Mouse (Mus musculus): ENCODE results near the gene Lpar2. TPM values are rescaled to one million over a fixed set of nuclear protein-coding genes. Genes with fewer than 3 reads are reported as not detected.

The Lpar2 gene
- polyA plus RNA-seq (2014; fragmentation: Nextera tagmentation; extraction: Ambion mirVana) = 1.6 and 1.7 TPM in 2 replicates

DNA sequence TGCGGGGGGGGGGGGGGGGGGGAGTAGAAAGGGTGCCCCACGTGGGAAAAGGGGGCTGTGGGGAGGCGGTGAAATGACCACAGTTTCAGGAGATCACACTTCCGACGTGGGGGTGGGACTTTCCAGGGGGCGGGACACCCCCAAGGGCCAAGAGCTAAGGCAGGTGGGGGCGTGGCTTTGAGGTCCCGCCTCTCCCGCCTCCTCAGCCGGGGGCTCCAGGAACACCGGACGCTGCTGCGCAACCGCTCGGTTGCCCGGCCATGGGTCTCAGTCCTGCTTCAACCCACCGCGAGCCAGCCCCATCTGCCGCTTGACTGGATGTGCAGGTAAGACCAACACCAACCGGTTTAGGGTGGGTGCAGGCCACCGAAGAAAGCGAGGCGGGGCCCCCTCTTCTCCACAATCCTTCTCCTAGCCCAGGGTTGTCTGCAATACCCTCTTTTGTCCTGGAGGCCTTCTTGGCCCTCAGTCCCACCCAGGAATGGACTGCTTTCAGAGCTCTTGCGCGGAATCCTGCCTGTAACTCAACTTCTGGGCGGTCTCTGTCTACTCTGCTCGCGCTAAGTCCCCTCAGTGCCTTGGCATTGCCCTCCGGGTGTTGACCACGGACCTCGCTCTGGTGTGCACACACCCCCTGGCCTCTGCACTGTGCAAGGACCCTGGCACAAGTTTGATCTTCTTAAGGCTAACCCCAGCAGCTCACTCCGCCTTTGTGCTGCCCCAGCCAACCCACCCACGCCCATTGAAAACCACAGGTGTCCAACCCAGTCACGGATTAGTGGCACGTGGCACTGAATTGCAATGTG is at the start of gene Lpar2:
Lpar2 (plus strand) TSS at position 44 of the 806 bp plus-strand sequence.
- Histone ChIP-seq H3K9ac (ENCODE audit: low read depth, low read length) (peak within 1 kb of the TSS; percentile 69), H3K4me1 (ENCODE audit: control insufficient read depth, insufficient read depth, low read length) (peaks cover 16% of the 10 kb centered on the region), H3K9me3 (ENCODE audit: control insufficient read depth, low read length) (no peaks in the 10 kb centered on the region), H3K36me3 (ENCODE audit: control insufficient read depth, insufficient read depth, low read length) (peaks cover 17% of the 10 kb centered on the region; the same call in 1 of the 2 replicates), H3K27me3 (ENCODE audit: control insufficient read depth, insufficient read depth, low read length) (no peaks in the 10 kb centered on the region), H3K4me3 (ENCODE audit: low read length) (peak within 1 kb of the TSS; percentile 64), H3K27ac (ENCODE audit: low read depth, low read length) (peak within 1 kb of the TSS; percentile 86), H3K4me2 (replicated peaks; ENCODE audit: low read depth, low read length) (peak within 1 kb of the TSS; percentile 81)
- peak; percentile 87 for ATAC-seq (ENCODE audit: low FRiP score, low TSS enrichment)
- WGBS = 1% methylated on average over 29 of the region's 35 CpGs

DNA sequence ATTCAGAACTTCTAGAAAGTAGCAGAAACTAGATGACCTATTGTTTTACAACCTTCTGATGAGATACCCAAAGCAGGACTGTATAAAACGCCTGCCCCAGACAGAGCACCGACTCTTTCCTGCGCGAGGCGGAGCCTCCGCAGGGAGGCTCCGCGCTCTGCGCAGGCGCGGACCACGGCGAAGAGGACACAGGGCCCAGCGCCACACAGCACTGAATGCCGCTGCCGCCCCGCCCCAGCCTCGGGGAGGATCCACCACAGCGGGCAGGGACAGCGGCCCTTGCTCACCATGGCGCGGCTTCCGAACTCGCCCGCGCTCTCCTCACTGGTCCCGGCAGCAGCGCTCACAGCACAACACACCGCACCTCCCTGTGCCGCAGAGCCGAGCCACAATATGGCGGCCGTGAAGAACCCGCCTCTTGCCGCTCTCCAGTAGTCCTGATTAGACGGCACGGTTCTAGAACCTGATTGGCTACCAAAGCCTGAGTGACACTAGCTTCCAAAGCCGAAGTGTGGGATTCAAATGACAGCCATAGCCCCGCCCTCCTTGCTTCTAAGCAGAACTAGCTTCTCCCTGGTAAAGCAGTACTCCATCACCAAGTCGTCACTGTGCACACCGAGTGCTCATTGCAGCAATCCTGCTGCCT is 47.6 kb upstream of the Lpar2 start, which contains the start of gene Gm20422:
Gm20422 (minus strand) TSS at position 384 of the 646 bp plus-strand sequence.
- under 1% methylated on average over 41 of the region's 41 CpGs for WGBS
- Histone ChIP-seq H3K9me3 (ENCODE audit: control insufficient read depth, low read length) (no peaks in the 10 kb centered on the region), H3K4me3 (ENCODE audit: low read length) (peak within 1 kb of the TSS; percentile 82), H3K36me3 (ENCODE audit: control insufficient read depth, insufficient read depth, low read length) (peaks cover 7% of the 10 kb centered on the region; the same call in 1 of the 2 replicates), H3K4me1 (ENCODE audit: control insufficient read depth, insufficient read depth, low read length) (peaks cover 10% of the 10 kb centered on the region; the same call in 1 of the 2 replicates), H3K27me3 (ENCODE audit: control insufficient read depth, insufficient read depth, low read length) (no peaks in the 10 kb centered on the region), H3K27ac (ENCODE audit: low read depth, low read length) (peak within 1 kb of the TSS; percentile 99), H3K9ac (ENCODE audit: low read depth, low read length) (peak within 1 kb of the TSS; percentile 94), H3K4me2 (replicated peaks; ENCODE audit: low read depth, low read length) (peak within 1 kb of the TSS; percentile 65)
- peak; percentile 99 for ATAC-seq (ENCODE audit: low FRiP score, low TSS enrichment)

- ATAC-seq (ENCODE audit: low FRiP score, low TSS enrichment) = no peak; the same call in 1 of the 2 replicates
- Histone ChIP-seq H3K27me3 (ENCODE audit: control insufficient read depth, insufficient read depth, low read length) (no peaks in the 10 kb centered on the region), H3K27ac (ENCODE audit: low read depth, low read length) (no peak overlapping the region), H3K4me1 (ENCODE audit: control insufficient read depth, insufficient read depth, low read length) (peaks cover 10% of the 10 kb centered on the region; the same call in 1 of the 2 replicates), H3K4me3 (ENCODE audit: low read length) (peak overlapping the region; percentile 82), H3K9ac (ENCODE audit: low read depth, low read length) (no peak overlapping the region), H3K9me3 (ENCODE audit: control insufficient read depth, low read length) (no peaks in the 10 kb centered on the region), H3K36me3 (ENCODE audit: control insufficient read depth, insufficient read depth, low read length) (0 out of 2 replicates have a peak, but pooled peaks cover 4% of the 10 kb centered on the region), H3K4me2 (replicated peaks; ENCODE audit: low read depth, low read length) (peak overlapping the region; percentile 36)
- 46% methylated on average over 2 of the region's 2 CpGs for WGBS
Measured at GRCm38 (mm10) chr8:69775149-69775534, 47.1 kb upstream of the Lpar2 start.

- H3K4me3 ChIP-seq (ENCODE audit: low read length) = no peak overlapping the region
- no peak overlapping the region for H3K27ac ChIP-seq (ENCODE audit: low read depth, low read length)
- H3K36me3 ChIP-seq (ENCODE audit: control insufficient read depth, insufficient read depth, low read length) = no peaks in the 10 kb centered on the region
- no peak overlapping the region for H3K9ac ChIP-seq (ENCODE audit: low read depth, low read length)
- peaks cover 10% of the 10 kb centered on the region; the same call in 1 of the 2 replicates for H3K4me1 ChIP-seq (ENCODE audit: control insufficient read depth, insufficient read depth, low read length)
- no peaks in the 10 kb centered on the region for H3K9me3 ChIP-seq (ENCODE audit: control insufficient read depth, low read length)
- H3K27me3 ChIP-seq (ENCODE audit: control insufficient read depth, insufficient read depth, low read length) = no peaks in the 10 kb centered on the region
- ATAC-seq (ENCODE audit: low FRiP score, low TSS enrichment) = no peak
- 72% methylated on average over 9 of the region's 12 CpGs for WGBS
- no peak overlapping the region for H3K4me2 ChIP-seq (replicated peaks; ENCODE audit: low read depth, low read length)
Measured at GRCm38 (mm10) chr8:69777111-69777510, 45.1 kb upstream of the Lpar2 start.

DNA sequence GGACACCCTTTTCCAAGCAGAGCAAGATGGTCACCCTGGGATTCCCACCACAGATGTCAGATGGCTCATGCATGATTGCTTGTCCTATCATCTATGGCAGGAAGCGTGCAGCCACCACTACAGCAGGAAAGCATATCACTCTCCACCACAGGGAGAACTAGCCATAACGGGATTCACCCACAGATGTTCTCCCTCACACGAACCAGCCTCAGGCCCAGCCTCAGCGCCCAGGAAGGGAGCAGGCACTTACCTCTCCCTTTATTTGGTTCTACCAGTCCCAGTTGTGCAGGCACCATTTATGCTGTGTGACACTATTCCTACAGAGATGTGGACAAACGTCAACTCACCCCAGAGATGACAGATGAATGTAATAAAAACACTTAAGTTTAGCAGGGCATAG is 33.1 kb upstream of the Lpar2 start:
- no peak for ATAC-seq (ENCODE audit: low FRiP score, low TSS enrichment)
- Histone ChIP-seq H3K4me3 (ENCODE audit: low read length) (no peak overlapping the region), H3K36me3 (ENCODE audit: control insufficient read depth, insufficient read depth, low read length) (peaks cover 9% of the 10 kb centered on the region), H3K27me3 (ENCODE audit: control insufficient read depth, insufficient read depth, low read length) (no peaks in the 10 kb centered on the region), H3K27ac (ENCODE audit: low read depth, low read length) (no peak overlapping the region), H3K9ac (ENCODE audit: low read depth, low read length) (no peak overlapping the region), H3K4me2 (replicated peaks; ENCODE audit: low read depth, low read length) (no peak overlapping the region), H3K4me1 (ENCODE audit: control insufficient read depth, insufficient read depth, low read length) (peaks cover 12% of the 10 kb centered on the region), H3K9me3 (ENCODE audit: control insufficient read depth, low read length) (no peaks in the 10 kb centered on the region)
- WGBS = 90% methylated on average over 5 of the region's 5 CpGs

DNA sequence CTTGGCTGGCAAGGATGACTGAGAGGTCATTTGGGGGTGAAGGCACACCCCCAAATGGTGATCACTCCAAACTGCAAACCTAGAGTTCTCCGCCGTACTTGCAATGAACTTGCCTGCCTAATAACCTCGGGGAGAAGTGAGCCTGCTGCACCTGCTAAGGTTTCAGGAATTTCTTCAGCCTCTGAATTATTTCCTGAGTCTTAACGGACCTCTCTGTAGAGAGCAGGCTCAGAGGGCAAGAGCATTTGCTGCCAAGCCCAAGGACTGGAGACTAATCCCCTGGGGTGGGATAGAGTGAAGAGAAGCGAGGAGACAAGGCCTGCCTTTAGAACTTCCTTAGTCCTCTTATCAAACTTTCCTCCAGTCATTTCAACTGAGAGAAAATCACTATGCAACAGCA is 32.5 kb upstream of the Lpar2 start:
- Histone ChIP-seq H3K27ac (ENCODE audit: low read depth, low read length) (no peak overlapping the region), H3K27me3 (ENCODE audit: control insufficient read depth, insufficient read depth, low read length) (no peaks in the 10 kb centered on the region), H3K9me3 (ENCODE audit: control insufficient read depth, low read length) (no peaks in the 10 kb centered on the region), H3K4me1 (ENCODE audit: control insufficient read depth, insufficient read depth, low read length) (peaks cover 12% of the 10 kb centered on the region), H3K9ac (ENCODE audit: low read depth, low read length) (no peak overlapping the region), H3K4me3 (ENCODE audit: low read length) (0 out of 2 replicates have a peak overlapping the region, but pooled peaks have one; percentile 99), H3K36me3 (ENCODE audit: control insufficient read depth, insufficient read depth, low read length) (peaks cover 16% of the 10 kb centered on the region), H3K4me2 (replicated peaks; ENCODE audit: low read depth, low read length) (peak overlapping the region; percentile 79)
- ATAC-seq (ENCODE audit: low FRiP score, low TSS enrichment) = no peak
- 74% methylated on average over 5 of the region's 5 CpGs for WGBS

GRCm38 (mm10) chr8:69790364-69790763 is 31.9 kb upstream of the Lpar2 start:
- Histone ChIP-seq H3K27me3 (ENCODE audit: control insufficient read depth, insufficient read depth, low read length) (no peaks in the 10 kb centered on the region), H3K9ac (ENCODE audit: low read depth, low read length) (peak overlapping the region; percentile 96; the same call in 1 of the 2 replicates), H3K4me3 (ENCODE audit: low read length) (peak overlapping the region; percentile 99), H3K9me3 (ENCODE audit: control insufficient read depth, low read length) (no peaks in the 10 kb centered on the region), H3K27ac (ENCODE audit: low read depth, low read length) (peak overlapping the region; percentile 84), H3K4me1 (ENCODE audit: control insufficient read depth, insufficient read depth, low read length) (peaks cover 12% of the 10 kb centered on the region), H3K36me3 (ENCODE audit: control insufficient read depth, insufficient read depth, low read length) (peaks cover 22% of the 10 kb centered on the region), H3K4me2 (replicated peaks; ENCODE audit: low read depth, low read length) (peak overlapping the region; percentile 79)
- 33% methylated on average over 11 of the region's 11 CpGs for WGBS
- 0 out of 2 replicates have a peak, but pooled peaks have one; percentile 21 for ATAC-seq (ENCODE audit: low FRiP score, low TSS enrichment)

- H3K36me3 ChIP-seq (ENCODE audit: control insufficient read depth, insufficient read depth, low read length) = peaks cover 27% of the 10 kb centered on the region
- H3K4me1 ChIP-seq (ENCODE audit: control insufficient read depth, insufficient read depth, low read length) = peaks cover 12% of the 10 kb centered on the region
- H3K4me3 ChIP-seq (ENCODE audit: low read length) = peak within 1 kb of the TSS; percentile 99
- no peaks in the 10 kb centered on the region for H3K27me3 ChIP-seq (ENCODE audit: control insufficient read depth, insufficient read depth, low read length)
- ATAC-seq (ENCODE audit: low FRiP score, low TSS enrichment) = peak; percentile 94
- no peaks in the 10 kb centered on the region for H3K9me3 ChIP-seq (ENCODE audit: control insufficient read depth, low read length)
- peak within 1 kb of the TSS; percentile 96 for H3K9ac ChIP-seq (ENCODE audit: low read depth, low read length)
- peak within 1 kb of the TSS; percentile 79 for H3K4me2 ChIP-seq (replicated peaks; ENCODE audit: low read depth, low read length)
- WGBS = under 1% methylated on average over 38 of the region's 38 CpGs
- peak within 1 kb of the TSS; percentile 84 for H3K27ac ChIP-seq (ENCODE audit: low read depth, low read length)
Measured at GRCm38 (mm10) chr8:69790773-69791367, 31.4 kb upstream of the Lpar2 start, which contains the start of the genes Atp13a1 and Zfp866. TSS of gene Atp13a1 (plus strand) at chr8:69791163. TSS of gene Zfp866 (minus strand) at chr8:69791178.
